Mouse (Mus musculus) adrenal gland (tissue): ENCODE data around the gene Ift81.

ENCODE experiments used
- intact Hi-C: fragments of 180-260 bp; cut with DNase I; formaldehyde crosslinking; loops from one replicate; pipeline ENCODE4 v1.15.1; 2025

Gene Ift81

GRCm38 (mm10) chr5:122550460-122550859 lies 63.9 kb downstream of the Ift81 start:
- intact Hi-C loops = no loop called here

GRCm38 (mm10) chr5:122548671-122549070 lies 65.6 kb downstream of the Ift81 start:
- intact Hi-C loops = no loop called here

GRCm38 (mm10) chr5:122547810-122548209 lies 66.5 kb downstream of the Ift81 start:
- intact Hi-C loops = no loop called here

GRCm38 (mm10) chr5:122547251-122547714 lies 67.0 kb downstream of the Ift81 start:
- intact Hi-C loops = no loop called here

- intact Hi-C loops = no loop called here
These were observed 70.9 kb downstream of the Ift81 start for GRCm38 (mm10) chr5:122543392-122543791.

GRCm38 (mm10) chr5:122541871-122542270 lies 72.4 kb downstream of the Ift81 start:
- intact Hi-C loops = no loop called here

- intact Hi-C loops = no loop called here
These were observed 76.2 kb downstream of the Ift81 start for GRCm38 (mm10) chr5:122538077-122538476.

GRCm38 (mm10) chr5:122537654-122538053 lies 76.7 kb downstream of the Ift81 start:
- intact Hi-C loops = no loop called here

GRCm38 (mm10) chr5:122533884-122534283 lies 80.4 kb downstream of the Ift81 start:
- intact Hi-C loops = no loop called here

- intact Hi-C loops = no loop called here
These were observed 84.3 kb downstream of the Ift81 start for GRCm38 (mm10) chr5:122529913-122530604.

GRCm38 (mm10) chr5:122529316-122529715 lies 85.0 kb downstream of the Ift81 start:
- intact Hi-C loops = no loop called here

GRCm38 (mm10) chr5:122528591-122528990 lies 85.7 kb downstream of the Ift81 start:
- intact Hi-C loops = no loop called here

- intact Hi-C loops = no loop called here
These were observed 86.6 kb downstream of the Ift81 start for GRCm38 (mm10) chr5:122527761-122528160.

GRCm38 (mm10) chr5:122526878-122527730 lies 87.2 kb downstream of the Ift81 start:
- intact Hi-C loops = no loop called here

- intact Hi-C loops = no loop called here
These were observed 87.9 kb downstream of the Ift81 start for GRCm38 (mm10) chr5:122526405-122526804.

GRCm38 (mm10) chr5:122525238-122525931 lies 88.9 kb downstream of the Ift81 start:
- intact Hi-C loops = no loop called here

- intact Hi-C loops = no loop called here
These were observed 89.5 kb downstream of the Ift81 start for GRCm38 (mm10) chr5:122524854-122525237.

GRCm38 (mm10) chr5:122524244-122524643 lies 90.1 kb downstream of the Ift81 start:
- intact Hi-C loops = no loop called here

- intact Hi-C loops = no loop called here
These were observed 93.2 kb downstream of the Ift81 start for GRCm38 (mm10) chr5:122521130-122521473.

- intact Hi-C loops = no loop called here
These were observed 93.8 kb downstream of the Ift81 start for GRCm38 (mm10) chr5:122520254-122521129.
